Mouse (Mus musculus): Measurements from ENCODE around the gene Parp3.

DNA sequence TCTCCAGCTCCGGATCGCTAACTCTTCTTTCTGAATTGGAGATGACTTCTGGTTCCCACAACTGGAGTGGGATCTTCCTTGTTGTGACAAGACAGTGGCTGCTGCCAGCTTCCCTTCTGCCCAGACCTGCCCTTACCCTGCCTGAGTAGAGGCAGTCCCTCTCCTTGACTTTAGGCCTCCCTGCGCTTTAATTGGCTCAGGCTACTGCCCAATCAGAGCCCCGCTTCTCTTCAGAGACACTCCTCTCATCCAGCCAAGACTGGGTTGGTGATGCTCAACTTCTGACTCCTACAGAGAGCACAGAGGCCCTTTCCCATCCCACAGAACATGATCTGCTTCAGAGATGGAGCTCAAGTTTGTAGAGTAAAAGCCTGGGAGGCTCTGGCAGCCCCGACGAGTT, 27.5 kb upstream of the Parp3 start:
- TF ChIP-seq POLR2A (IDR thresholded peaks at IDR 0.05; ENCODE audit: low read depth, low read length) (no peak), CTCF (conservative IDR thresholded peaks at IDR 0.05; ENCODE audit: insufficient read depth, insufficient read length, low read depth, low read length) (no peak)

Measured in kidney, adult 2 months (tissue).